Mouse (Mus musculus) layer of hippocampus, adult 2 months (tissue): ENCODE results near the gene Idi1. TPM values are rescaled to one million over a fixed set of nuclear protein-coding genes. Genes with fewer than 3 reads are reported as not detected.
"Not testable (repeated sequence)": the region's sequence is repeated elsewhere in the genome, so short reads cannot be mapped to it uniquely, and the experiment has no call there.

Source experiments
- DNase-seq, 2 experiments: peaks; one replicate each; pipeline ENCODE4 v3.0.0; 2022; ENCODE audit warnings: low spot score in 2 of 2
- H3K27ac ChIP-seq: fragments of 200-600 bp; 2 replicates; pipeline ENCODE4 v1.8.1; 2022
- H3K4me3 ChIP-seq: fragments of 200-600 bp; 2 replicates; pipeline ENCODE4 v1.8.1; 2022; ENCODE audit warnings: mild to moderate bottlenecking
- CTCF ChIP-seq: fragments of 200-600 bp; conservative IDR thresholded peaks from 2 replicates; pipeline ENCODE4 v1.8.1; 2022; ENCODE audit warnings: antibody characterized with exemption, mild to moderate bottlenecking, moderate library complexity
- long read RNA-seq, 2 experiments: library from polyadenylated mRNA; stranded (forward); transcript quantifications; one replicate each; pipeline ENCODE4 v2.0.0; 2021; ENCODE audit warnings: borderline mapping rate in 2 of 2
- total RNA-seq, 2 experiments: library from RNA; stranded (reverse); gene quantifications; 2 replicates each; pipeline ENCODE4 v1.2.3; 2021

Idi1 gene
- 10 to 100 TPM; 28.4 to 32.1 TPM for total RNA-seq
- long read RNA-seq, experiment 1, transcript Idi1-201 (5 exons, 3,027 nt): major isoform, 18 of 21 reads
- long read RNA-seq, experiment 1, partial matches to known transcripts: 1 of 21 reads
- long read RNA-seq, experiment 1, other reads (novel, unspliced or antisense): 2 of 21 reads
- long read RNA-seq, experiment 2, transcript Idi1-201 (5 exons, 3,027 nt): major isoform, 31 of 33 reads
- long read RNA-seq, experiment 2, partial matches to known transcripts: 0 of 33 reads
- long read RNA-seq, experiment 2, other reads (novel, unspliced or antisense): 2 of 33 reads

GRCm38 (mm10) chr13:8885445-8886184 lies at the start of gene Idi1:
Gene Idi1 (plus strand): TSS chr13:8885501.
- peak within 1 kb of the TSS; percentile 99 for H3K27ac ChIP-seq
- peak within 1 kb of the TSS; percentile 85 for H3K4me3 ChIP-seq
- peak; percentile 19; the same call in 1 of the 2 replicates for TF ChIP-seq CTCF
- peak; percentile 96 to 97 for DNase-seq

- no peak for TF ChIP-seq CTCF
- DNase-seq: no peak
- H3K4me3 ChIP-seq: no peak overlapping the region
- H3K27ac ChIP-seq: no peak overlapping the region; the same call in 1 of the 2 replicates
Observed at GRCm38 (mm10) chr13:8838394-8838793, 46.9 kb upstream of the Idi1 start.

GRCm38 (mm10) chr13:8839111-8839510 lies 46.2 kb upstream of the Idi1 start:
- TF ChIP-seq CTCF: no peak
- Histone ChIP-seq H3K4me3 (no peak overlapping the region), H3K27ac (peak overlapping the region; percentile 69; the same call in 1 of the 2 replicates)
- DNase-seq: no peak

- DNase-seq: no peak
- no peak overlapping the region for H3K4me3 ChIP-seq
Observed at GRCm38 (mm10) chr13:8839937-8840336, 45.4 kb upstream of the Idi1 start.

GRCm38 (mm10) chr13:8840941-8841340 lies 44.4 kb upstream of the Idi1 start:
- Histone ChIP-seq H3K27ac (peak overlapping the region; percentile 69; the same call in 1 of the 2 replicates), H3K4me3 (no peak overlapping the region)
- TF ChIP-seq CTCF: peak; percentile 32; the same call in 1 of the 2 replicates
- DNase-seq: no peak

More at GRCm38 (mm10) chr13:8839937-8840336, 45.4 kb upstream of the Idi1 start:
- TF ChIP-seq CTCF: no peak
- H3K27ac ChIP-seq: peak overlapping the region; percentile 69; the same call in 1 of the 2 replicates

- not testable (repeated sequence) for DNase-seq, H3K4me3 ChIP-seq
- peak overlapping the region; percentile 69; the same call in 1 of the 2 replicates for H3K27ac ChIP-seq
Observed at GRCm38 (mm10) chr13:8841846-8842245, 43.5 kb upstream of the Idi1 start.

GRCm38 (mm10) chr13:8842273-8842672 lies 43.0 kb upstream of the Idi1 start:
- DNase-seq: no peak
- Histone ChIP-seq H3K27ac (peak overlapping the region; percentile 69; the same call in 1 of the 2 replicates), H3K4me3 (no peak overlapping the region)
- TF ChIP-seq CTCF: no peak

GRCm38 (mm10) chr13:8847702-8848101 lies 37.6 kb upstream of the Idi1 start:
- no peak for DNase-seq
- TF ChIP-seq CTCF: peak; percentile 79
- Histone ChIP-seq H3K27ac (no peak overlapping the region), H3K4me3 (no peak overlapping the region)

GRCm38 (mm10) chr13:8849311-8849710 lies 36.0 kb upstream of the Idi1 start:
- H3K4me3 ChIP-seq: no peak overlapping the region
- no peak for DNase-seq
- no peak for TF ChIP-seq CTCF
- H3K27ac ChIP-seq: no peak overlapping the region

GRCm38 (mm10) chr13:8853424-8853823 lies 31.9 kb upstream of the Idi1 start:
- DNase-seq: no peak
- no peak overlapping the region for H3K27ac ChIP-seq
- H3K4me3 ChIP-seq: no peak overlapping the region
- TF ChIP-seq CTCF: no peak

GRCm38 (mm10) chr13:8854769-8855168 lies 30.5 kb upstream of the Idi1 start:
- no peak overlapping the region for H3K4me3 ChIP-seq
- no peak for DNase-seq
- no peak overlapping the region for H3K27ac ChIP-seq
- TF ChIP-seq CTCF: no peak

GRCm38 (mm10) chr13:8858453-8858852 lies 26.8 kb upstream of the Idi1 start:
- Histone ChIP-seq H3K27ac (no peak overlapping the region), H3K4me3 (no peak overlapping the region)
- DNase-seq: no peak
- TF ChIP-seq CTCF: no peak

GRCm38 (mm10) chr13:8860861-8861260 lies 24.4 kb upstream of the Idi1 start:
- TF ChIP-seq CTCF: no peak

More at GRCm38 (mm10) chr13:8860861-8861260, 24.4 kb upstream of the Idi1 start:
- Histone ChIP-seq H3K27ac (no peak overlapping the region), H3K4me3 (no peak overlapping the region)
- no peak for DNase-seq
